Mouse (Mus musculus): ENCODE results near the gene Celf5.

DNA sequence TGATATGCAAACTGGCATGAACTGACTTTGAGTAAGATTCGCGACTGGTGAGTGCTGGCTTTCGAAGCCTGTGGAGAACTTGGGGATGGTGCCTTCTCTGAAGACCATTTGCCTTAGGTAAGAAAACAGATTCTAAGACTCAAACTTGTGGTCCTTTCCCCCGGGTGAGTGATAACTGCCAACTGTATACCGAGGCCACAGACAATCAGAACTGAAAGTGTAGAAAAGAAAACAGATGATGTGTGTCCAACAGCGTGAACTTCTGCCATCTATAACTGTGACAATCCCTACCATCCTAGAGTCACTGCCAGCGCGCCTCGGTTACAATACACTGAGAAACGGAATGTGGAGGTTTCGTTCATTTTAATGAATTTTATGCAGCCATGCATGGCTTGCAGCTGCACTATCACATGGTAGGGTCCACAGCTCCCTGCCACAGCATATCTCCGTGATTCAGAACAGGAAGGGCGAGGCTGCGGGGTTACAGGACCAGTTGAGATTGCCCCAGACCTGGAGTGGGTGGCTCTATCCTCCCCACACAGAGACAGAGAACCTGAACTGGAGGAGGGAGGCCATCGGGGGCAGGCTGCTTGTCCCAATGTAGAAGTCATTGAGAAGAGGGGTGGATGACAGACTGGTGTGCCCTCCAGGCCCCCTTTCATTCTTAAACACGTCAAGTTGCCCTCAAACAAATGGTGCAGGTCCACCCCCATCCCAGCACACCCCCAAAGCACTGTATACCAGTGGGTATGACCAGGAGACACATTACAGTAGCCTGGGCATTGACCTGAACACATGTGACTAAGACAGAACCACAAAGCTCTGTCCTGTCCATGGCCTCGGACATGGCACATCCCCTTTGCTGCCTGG, 15.1 kb upstream of the Celf5 start:
- TF ChIP-seq POLR2A (IDR thresholded peaks at IDR 0.05; ENCODE audit: control insufficient read depth in 1 of 2, insufficient read depth in 1 of 2, low read depth in 1 of 2, low read length in 2 of 2, poor library complexity in 1 of 2), result peak; percentile 30 to 48; a peak in 1 of 4 replicates
- no peak for TF ChIP-seq CHD2 (IDR thresholded peaks at IDR 0.05; ENCODE audit: low read length)
- TF ChIP-seq ELF1 (IDR thresholded peaks at IDR 0.05; ENCODE audit: low read depth, low read length), result no peak
- TF ChIP-seq CTCF (IDR thresholded peaks at IDR 0.05 in 2 of 3, conservative IDR thresholded peaks at IDR 0.05 in 1 of 3; ENCODE audit: control insufficient read depth in 1 of 3, insufficient read depth in 1 of 3, low read depth in 2 of 3, low read length in 3 of 3, poor library complexity in 1 of 3, severe bottlenecking in 1 of 3), result no peak
- TF ChIP-seq POLR2AphosphoS2 (IDR thresholded peaks at IDR 0.05; ENCODE audit: low read length), result no peak
- TF ChIP-seq GATA1 (IDR thresholded peaks at IDR 0.05; ENCODE audit: low read depth, low read length), result peak; percentile 72; the same call in 1 of the 2 replicates
- no peak for TF ChIP-seq SMC3 (IDR thresholded peaks at IDR 0.05; ENCODE audit: low read depth, low read length)
- no peak for TF ChIP-seq JUND (IDR thresholded peaks at IDR 0.05; ENCODE audit: low read depth, low read length)
- peak; percentile 81 to 97 for TF ChIP-seq EP300 (IDR thresholded peaks at IDR 0.05; ENCODE audit: low read depth in 1 of 2, low read length in 2 of 2)
- no peak for TF ChIP-seq NRF1 (IDR thresholded peaks at IDR 0.05; ENCODE audit: insufficient read depth, low read depth, low read length, poor library complexity, severe bottlenecking)
- no peak; the same call in 1 of the 2 replicates for TF ChIP-seq MAX (IDR thresholded peaks at IDR 0.05; ENCODE audit: low read length)
